Mouse (Mus musculus) liver, adult 2 months (tissue): ENCODE data around the gene Npw.

ENCODE experiments used
- CTCF ChIP-seq: fragments of 200-500 bp; IDR thresholded peaks from 2 replicates; pipeline ENCODE4 v1.5.1; 2011; ENCODE audit warnings: low read depth, low read length, control low read depth
- POLR2A ChIP-seq: fragments of 200-500 bp; IDR thresholded peaks from 2 replicates; pipeline ENCODE4 v1.6.1; 2011; ENCODE audit warnings: low read length, control low read depth; ENCODE audit not compliant: insufficient read depth; ENCODE audit errors: extremely low read depth

DNA sequence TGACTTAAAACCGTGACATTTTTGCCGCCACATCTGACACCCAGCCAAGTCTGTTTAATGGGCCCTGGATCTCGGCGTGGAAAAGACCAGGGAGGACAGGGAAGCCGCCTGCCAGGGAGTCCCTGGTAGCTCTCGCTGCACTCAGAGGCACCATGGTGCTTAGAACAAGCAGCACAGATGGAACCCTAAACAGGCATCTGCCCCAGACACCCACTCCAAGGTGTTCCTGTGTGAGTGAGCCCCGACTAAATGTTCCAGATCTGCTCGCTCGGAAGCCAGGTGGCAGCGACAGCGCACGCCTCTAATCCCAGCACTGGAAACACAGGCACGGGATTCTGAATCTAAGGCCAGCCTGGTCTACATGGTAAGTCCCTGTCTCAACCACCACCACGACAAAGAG is 28.2 kb downstream of the Npw start:
- no peak for TF ChIP-seq CTCF
- no peak for TF ChIP-seq POLR2A
